Mouse (Mus musculus) small intestine, adult 2 months (tissue): ENCODE results near the gene Stk10.

Experiments used
- CTCF ChIP-seq: fragments of 200-500 bp; IDR thresholded peaks from 2 replicates; pipeline ENCODE4 v1.5.1; 2012; ENCODE audit warnings: low read depth, mild to moderate bottlenecking, control low read depth, inconsistent platforms, low read length, moderate library complexity, mixed read lengths; ENCODE audit not compliant: insufficient replicate concordance, insufficient read length; ENCODE audit errors: extremely low read depth
- POLR2A ChIP-seq: fragments of 200-500 bp; IDR thresholded peaks from 2 replicates; pipeline ENCODE4 v1.6.1; 2012; ENCODE audit warnings: low read depth, mild to moderate bottlenecking, control low read depth, inconsistent platforms, low read length, moderate library complexity

GRCm38 (mm10) chr11:32618036-32618435 lies 84.9 kb downstream of the Stk10 start:
- TF ChIP-seq POLR2A (no peak), CTCF (no peak)
